Mouse (Mus musculus): ENCODE measurements at regions not wholly inside any gene's neighbourhood (a gene's known extent, or its start where the extent isn't known, plus 50 kb on each side); places are given as distances from the start of the nearest gene placed in this dataset.
A peak's percentile ranks its signal among the peaks of the same experiment; 100 is the strongest.
"Not testable (repeated sequence)": the region's sequence is repeated elsewhere in the genome, so short reads cannot be mapped to it uniquely, and the experiment has no call there.

- peak; percentile 49 to 52 for DNase-seq
Observed at GRCm38 (mm10) chr1:177382596-177383190, 59.5 kb upstream of the Zbtb18 start.

DNA sequence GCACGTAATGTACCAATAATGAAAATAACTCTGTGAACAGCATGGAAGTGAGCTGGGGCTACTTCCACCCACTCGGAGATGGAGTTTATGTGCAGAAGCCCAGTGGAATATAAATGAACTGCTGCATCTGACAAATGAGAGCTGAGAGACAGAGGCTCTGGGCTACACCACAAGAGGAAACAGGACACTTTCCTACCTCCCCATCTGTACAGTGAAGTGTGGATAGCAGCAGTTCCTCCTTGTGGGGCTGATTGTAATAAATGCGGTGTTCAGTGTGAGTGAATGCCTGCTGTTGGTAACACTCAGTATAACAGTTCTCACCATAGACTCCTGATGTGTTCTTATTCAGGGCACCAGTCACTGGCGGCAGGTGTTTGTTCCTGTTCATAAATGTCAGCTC, 60.0 kb upstream of the Zbtb18 start:
- DNase-seq, result no peak

DNA sequence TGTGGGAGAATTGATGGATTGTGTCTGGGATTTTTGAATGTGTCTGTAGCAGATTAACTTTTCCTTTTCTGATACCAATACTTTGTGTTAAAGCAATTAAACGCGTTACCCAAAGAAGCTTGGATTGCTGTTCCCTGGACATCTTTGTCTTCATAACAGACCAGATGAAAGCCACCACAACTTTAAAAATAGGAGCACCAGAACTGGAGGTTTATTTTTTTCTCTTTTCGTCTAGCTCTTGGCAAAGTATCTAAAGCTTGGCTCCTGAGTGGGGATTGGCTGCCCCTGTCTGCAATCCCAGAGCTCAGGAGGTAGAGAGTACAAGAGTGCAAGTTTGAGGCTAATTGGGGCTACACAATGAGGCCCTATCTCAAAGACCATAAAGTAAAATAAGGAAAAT, 64.0 kb upstream of the Zbtb18 start:
- DNase-seq, result no peak

DNA sequence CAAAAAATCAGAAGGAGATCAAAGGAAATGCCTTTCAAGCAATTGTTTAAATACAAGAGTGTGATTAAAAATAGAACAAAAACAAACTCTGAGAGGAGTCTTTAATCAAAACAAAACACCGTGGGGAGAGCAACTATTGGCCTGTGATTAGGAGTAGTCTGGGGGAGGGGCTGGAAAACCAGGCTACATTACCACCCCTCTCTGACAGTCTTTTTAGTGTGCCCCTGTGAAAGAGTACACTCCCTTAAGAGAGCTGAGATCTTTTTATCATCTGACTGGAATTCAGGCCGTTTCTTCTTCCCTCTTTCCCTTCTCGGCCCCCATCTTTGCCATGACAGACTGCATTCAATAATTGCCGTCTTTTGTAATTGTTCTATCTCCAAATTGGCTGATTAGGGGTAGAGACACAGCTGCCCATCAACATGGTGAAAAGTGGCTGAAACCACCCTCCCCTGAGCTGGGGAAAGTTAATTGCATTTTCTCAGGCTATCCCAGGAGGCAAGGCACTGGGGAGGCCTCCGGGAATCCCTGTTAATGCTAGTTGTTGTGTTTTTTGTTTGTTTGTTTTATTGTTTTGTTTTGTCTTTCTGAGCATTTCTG, 68.8 kb upstream of the Zbtb18 start:
- DNase-seq, result no peak

DNA sequence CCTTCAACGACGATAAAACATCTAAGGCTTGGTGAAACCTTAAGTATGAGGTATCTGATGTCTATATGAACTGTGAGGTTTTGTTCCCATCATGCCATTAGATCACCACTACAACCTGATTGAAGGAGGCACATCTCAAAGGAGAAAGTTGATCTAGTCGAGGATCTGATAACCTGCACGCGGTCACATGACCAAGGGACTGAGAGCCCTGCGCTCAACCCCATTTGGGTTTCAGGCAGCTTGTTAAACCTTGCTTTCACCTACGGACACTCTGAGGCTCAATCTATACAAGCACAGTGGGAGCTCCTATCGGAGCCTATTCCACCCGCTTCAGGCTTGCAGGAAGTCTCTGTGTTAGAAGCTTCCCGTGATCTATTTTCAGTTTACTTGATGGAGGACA, 70.1 kb upstream of the Zbtb18 start:
- DNase-seq, result no peak

DNA sequence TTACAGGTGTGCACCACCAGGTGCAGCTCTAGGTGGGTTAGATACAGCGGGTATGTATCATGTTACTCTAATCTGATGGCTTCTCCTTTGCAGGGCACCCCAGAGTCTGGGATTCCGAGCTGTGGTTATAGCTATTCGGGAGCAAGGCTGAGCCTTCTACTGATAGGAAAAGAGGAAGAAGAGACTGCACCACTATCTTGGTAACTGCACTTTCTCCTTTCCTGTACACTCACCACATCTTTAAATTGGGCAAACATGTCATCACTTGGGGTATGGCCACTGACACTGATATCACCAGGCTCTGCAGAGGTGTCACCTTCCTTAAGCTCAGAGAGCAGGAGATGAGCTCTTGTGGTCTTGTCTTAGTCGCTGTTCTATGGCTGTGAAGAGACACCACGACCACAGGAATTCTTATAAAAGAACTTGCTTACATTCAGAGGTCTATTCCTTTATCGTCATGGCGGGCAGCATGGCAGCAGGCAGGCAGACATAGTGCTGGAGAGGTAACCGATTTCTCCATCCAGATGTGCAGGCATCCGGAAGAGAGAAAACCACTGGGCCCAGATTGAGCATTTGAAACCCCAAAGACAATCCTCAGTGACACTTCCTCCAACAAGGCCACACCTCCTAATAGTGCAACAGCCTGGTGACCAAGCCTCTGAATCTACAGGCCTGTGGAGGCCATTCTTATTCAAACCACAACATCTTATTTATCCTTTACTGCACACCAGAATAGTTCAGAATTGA, 74.1 kb upstream of the Zbtb18 start:
- DNase-seq, result no peak

- DNase-seq, result no peak
Observed at GRCm38 (mm10) chr1:177366914-177367313, 75.2 kb upstream of the Zbtb18 start.

DNA sequence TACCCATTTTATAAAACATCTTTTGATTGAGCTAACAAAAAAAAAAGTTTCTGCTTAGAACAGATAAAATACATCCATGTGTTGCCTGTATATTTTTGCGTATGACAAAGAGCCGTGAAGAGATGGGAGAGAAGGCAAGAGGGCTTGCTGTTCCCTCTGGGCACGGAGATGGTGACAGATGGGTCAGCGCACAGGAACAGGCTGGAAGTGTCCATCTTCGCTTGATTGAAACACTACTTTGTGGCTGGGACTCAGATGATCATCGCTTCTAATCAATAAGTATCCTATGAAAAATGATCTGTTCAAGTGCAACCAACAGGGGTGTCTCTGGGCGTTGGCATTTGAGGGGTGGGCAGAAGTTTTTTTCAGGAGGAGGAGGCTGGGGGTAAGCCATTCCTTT, 75.7 kb upstream of the Zbtb18 start:
- no peak for DNase-seq

DNA sequence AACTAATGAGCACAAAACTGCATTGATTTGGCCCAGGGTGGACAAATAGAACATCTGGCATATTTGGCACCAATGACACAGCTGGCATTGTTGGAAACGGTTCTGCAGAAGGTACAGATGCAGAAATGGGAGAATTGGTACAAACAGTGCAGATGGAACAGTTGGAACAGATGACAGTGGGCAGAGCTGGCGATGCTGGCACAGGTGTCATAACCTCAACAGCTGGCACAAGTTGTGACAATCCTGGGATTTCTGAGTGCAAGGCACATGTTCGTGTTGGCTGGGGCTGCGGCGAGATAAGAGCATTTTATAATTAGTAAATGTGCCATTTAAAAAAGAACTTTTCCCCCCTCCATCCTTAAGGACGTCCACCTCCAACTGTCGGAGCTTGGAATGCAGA, 77.8 kb upstream of the Zbtb18 start:
- no peak for DNase-seq

DNA sequence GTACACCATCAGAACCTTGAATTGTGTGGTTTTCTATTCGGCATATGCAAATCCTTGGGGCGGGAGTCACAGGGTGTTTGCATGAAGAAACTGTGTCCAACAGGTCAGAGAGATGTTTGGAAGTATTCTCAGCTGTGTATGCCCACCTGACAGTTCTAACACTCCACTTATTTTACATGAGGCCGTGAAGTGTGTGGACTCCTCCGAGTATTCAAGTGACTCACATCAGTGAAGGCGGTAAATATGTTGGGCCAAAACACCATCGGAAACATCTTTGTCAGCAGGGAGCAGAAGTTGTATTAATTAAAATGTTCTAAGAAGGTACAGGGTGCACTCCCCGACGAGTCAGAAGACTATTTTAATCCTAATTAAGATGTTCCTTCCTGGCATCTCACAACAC, 79.8 kb upstream of the Zbtb18 start:
- DNase-seq, result no peak

GRCm38 (mm10) chr1:177348400-177349092, 90.5 kb upstream of the Akt3 start:
- no peak for DNase-seq

GRCm38 (mm10) chr1:177347208-177347607, 89.2 kb upstream of the Akt3 start:
- DNase-seq, result no peak

DNA sequence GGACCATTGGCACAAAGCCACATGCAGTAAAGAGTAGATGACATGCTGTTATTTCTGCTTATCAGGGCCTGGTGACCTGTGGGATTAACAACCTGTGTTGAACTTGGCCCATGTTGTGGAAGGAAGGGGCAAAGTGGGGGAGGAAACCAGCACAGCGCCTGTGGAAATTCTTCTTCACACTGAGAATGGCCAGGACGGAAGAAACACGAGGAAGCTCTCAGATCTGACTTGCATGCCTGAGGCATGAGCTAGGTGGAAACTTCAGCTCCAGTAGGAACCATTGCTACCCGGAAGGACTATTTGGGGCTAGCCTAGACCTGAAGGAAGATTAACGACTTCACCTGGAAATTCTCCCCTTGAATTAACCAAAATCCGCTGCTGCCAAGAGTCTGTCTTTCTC, 88.5 kb upstream of the Akt3 start:
- no peak for DNase-seq

GRCm38 (mm10) chr1:177345540-177345939, 87.5 kb upstream of the Akt3 start:
- no peak for DNase-seq

GRCm38 (mm10) chr1:177343949-177344348, 85.9 kb upstream of the Akt3 start:
- no peak for DNase-seq

- peak in 1 of 2 experiments; percentile 25 for DNase-seq
Observed at GRCm38 (mm10) chr1:177343121-177343520, 85.1 kb upstream of the Akt3 start.

GRCm38 (mm10) chr1:177340232-177340631, 82.2 kb upstream of the Akt3 start:
- no peak for DNase-seq

DNA sequence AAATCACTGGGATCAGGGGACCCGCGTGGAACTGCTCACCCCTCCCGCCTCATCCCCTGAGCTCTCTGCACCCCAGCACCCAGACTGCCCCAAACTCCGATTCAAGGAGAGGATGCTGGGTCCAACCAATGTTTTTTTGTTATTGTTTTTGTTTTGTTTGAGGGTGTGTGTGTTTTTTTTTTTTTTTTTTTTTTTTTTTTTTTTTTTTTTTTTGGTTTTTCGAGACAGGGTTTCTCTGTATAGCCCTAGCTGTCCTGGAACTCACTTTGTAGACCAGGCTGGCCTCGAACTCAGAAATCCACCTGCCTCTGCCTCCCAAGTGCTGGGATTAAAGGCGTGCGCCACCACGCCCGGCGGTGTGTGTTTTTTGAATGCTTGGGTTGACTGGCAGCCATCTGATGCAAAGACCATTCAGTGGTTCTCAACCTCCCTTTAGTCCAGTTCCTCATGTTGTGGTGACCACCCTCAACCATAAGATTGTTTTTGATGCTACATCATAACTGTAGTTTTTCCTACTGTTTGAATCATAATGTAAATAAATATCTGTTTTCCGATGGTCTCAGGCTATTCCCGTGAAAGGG, 81.3 kb upstream of the Akt3 start:
- DNase-seq, result not testable (repeated sequence)

DNA sequence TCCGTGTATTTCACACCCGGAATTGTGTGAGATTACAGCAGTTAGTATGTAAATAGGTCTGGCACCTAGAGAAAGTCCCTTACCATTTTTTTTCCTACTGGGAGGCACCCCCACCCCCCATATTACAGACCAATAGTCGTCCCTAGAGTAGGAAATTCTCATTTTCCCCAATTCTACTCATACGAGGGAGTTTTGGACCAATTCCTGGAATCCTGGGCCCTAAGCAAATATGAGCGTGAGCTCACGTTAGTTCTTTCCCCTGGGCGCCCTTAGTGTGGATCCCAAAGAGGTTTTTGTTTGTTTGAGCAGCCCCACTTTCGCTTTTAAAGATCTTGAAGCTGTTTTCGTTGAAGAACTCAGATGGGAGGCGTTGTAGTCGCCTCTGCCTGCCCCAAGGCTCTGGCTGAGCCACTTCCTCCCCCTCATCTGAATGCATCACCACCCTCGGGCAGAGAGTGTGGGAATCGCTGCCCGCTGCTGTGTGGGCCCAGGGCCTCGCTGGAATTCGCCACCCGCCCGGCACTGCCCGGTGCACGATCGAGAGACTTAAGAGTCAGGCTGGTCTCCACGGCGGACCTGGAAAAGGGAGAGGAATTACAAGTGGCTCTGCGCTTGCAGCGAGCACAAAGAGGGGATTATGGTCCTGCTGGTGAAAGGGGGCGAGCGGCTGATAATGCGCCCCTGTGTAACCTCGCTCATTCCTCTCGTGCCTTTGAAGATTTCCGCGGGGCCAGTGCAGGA, 80.6 kb upstream of the Akt3 start:
- DNase-seq, result peak; percentile 43 to 56

DNA sequence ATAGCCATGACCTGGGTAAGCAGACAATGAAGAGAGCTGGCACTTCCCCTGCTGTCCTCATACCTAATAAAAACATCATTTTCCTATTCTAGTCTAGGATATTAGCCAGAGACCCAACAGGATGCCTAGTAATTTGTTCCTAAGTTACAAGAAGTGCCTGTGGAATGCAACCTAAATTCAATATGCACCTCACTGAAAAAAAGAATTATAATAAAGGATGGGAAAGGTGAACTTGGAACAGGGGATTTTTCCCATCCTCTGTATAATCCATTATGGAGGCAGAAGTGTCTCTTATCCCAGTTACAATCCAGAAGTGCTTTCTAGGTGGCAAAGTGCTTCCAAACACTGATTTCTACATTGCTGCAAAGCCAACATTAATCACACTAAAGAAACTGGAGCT, 79.8 kb upstream of the Akt3 start:
- no peak for DNase-seq

GRCm38 (mm10) chr1:177337141-177337540, 79.1 kb upstream of the Akt3 start:
- no peak for DNase-seq

DNA sequence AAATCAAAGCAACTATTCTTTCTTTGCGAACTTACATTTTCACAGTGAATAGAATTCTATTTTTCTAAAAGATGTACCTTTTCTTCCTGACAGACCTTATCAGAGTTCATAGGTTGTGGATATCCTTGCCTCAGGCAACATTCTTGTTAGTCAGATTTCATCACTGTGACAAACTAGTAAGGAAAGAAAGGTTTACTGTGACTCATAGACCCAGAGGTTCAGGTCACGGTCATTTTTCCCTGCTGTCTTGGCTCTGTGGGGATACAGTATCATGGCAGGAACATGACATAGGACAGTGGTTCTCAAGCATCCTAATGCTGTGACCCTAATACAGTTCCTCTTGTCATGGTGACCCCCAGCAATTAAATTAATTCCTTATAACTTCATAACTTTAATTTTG, 78.4 kb upstream of the Akt3 start:
- DNase-seq, result no peak

DNA sequence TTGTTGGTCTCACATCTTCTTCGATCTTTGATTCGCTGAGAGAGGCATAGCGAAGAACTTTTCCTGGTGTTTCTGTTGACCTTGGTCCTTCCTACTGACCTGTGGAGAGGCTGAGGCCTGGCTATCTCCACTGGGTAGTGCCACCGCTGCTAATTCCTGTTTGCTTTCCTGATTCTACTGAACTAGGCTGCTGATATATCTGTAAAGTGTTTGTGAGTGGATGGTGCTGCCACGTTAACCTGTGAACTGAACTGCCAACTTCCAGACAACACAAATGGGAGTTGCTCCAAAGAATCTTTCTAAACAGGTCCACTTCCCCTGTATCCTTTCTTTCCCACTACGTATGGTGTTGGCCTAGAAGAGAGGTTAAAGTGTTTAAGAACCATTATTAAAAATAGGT, 78.0 kb upstream of the Akt3 start:
- no peak for DNase-seq

Measured in lung, postnatal 4 days (tissue).